In genomic region chr4:106100211-106101025, GRCm38 (mm10) we compare ENCODE assay signal across 12 mouse cellular contexts.
DNase-seq lines count a peak whose midpoint lies in the region; ATAC-seq lines count a peak whose summit lies in the region.
"Had no signal": no experiment of that assay in that cellular context is flagged by ENCODE, and none has a peak within 500 bp of the region (broad histone marks: within the 10 kb centered on the region; RNA-seq: fewer than 3 reads in every experiment).

No protein-coding gene starts in this region.

- ATAC-seq in hindbrain, embryonic 12.5 days (ENCODE audit: low FRiP score): no peak
- ATAC-seq in hindbrain, embryonic 11.5 days (ENCODE audit: low FRiP score): no peak
- no peak for ATAC-seq in embryonic facial prominence, embryonic 12.5 days (ENCODE audit: insufficient number of reproducible peaks, insufficient read depth, low FRiP score, low TSS enrichment)
- ATAC-seq in limb, embryonic 13.5 days (ENCODE audit: low FRiP score, low read depth): no peak
- ATAC-seq: intestine, embryonic 15.5 days had no signal

- peaks cover 45% of the 10 kb centered on the region for H3K4me1 ChIP-seq in hindbrain, embryonic 12.5 days
- H3K4me1 ChIP-seq in hindbrain, embryonic 11.5 days (replicated peaks; ENCODE audit: control insufficient read depth, insufficient read depth, low read length): 0 out of 2 replicates have a peak, but pooled peaks cover 7% of the 10 kb centered on the region
- H3K4me1 ChIP-seq in embryonic facial prominence, embryonic 12.5 days: peaks cover 54% of the 10 kb centered on the region
- peaks cover 67% of the 10 kb centered on the region for H3K4me1 ChIP-seq in limb, embryonic 13.5 days
- H3K4me1 ChIP-seq: intestine, embryonic 15.5 days had no signal

- H3K9ac ChIP-seq in hindbrain, embryonic 12.5 days: no peak overlapping the region
- H3K9ac ChIP-seq in hindbrain, embryonic 11.5 days (ENCODE audit: low read depth, low read length): no peak overlapping the region
- no peak overlapping the region for H3K9ac ChIP-seq in embryonic facial prominence, embryonic 12.5 days
- H3K9ac ChIP-seq in limb, embryonic 13.5 days: no peak overlapping the region
- H3K9ac ChIP-seq: intestine, embryonic 15.5 days had no signal

- peaks cover 3% of the 10 kb centered on the region; the same call in 1 of the 2 replicates for H3K27me3 ChIP-seq in hindbrain, embryonic 12.5 days
- no peaks in the 10 kb centered on the region for H3K27me3 ChIP-seq in hindbrain, embryonic 11.5 days (ENCODE audit: control insufficient read depth, insufficient read depth, low read length)
- no peaks in the 10 kb centered on the region for H3K27me3 ChIP-seq in embryonic facial prominence, embryonic 12.5 days
- no peaks in the 10 kb centered on the region for H3K27me3 ChIP-seq in limb, embryonic 13.5 days
- H3K27me3 ChIP-seq: intestine, embryonic 15.5 days had no signal

- no peak overlapping the region for H3K4me3 ChIP-seq in hindbrain, embryonic 12.5 days
- no peak overlapping the region for H3K4me3 ChIP-seq in hindbrain, embryonic 11.5 days (ENCODE audit: low read depth, low read length)
- no peak overlapping the region for H3K4me3 ChIP-seq in embryonic facial prominence, embryonic 12.5 days
- no peak overlapping the region for H3K4me3 ChIP-seq in limb, embryonic 13.5 days
- H3K4me3 ChIP-seq: intestine, embryonic 15.5 days; myocyte had no signal

- DNase-seq in adrenal gland, postnatal 14 days: peak; percentile 36
- DNase-seq in adrenal gland, postnatal 4 days (ENCODE audit: low spot score in 2 of 2): no peak
- no peak for DNase-seq in hindbrain, embryonic 11.5 days (ENCODE audit: low spot score)
- DNase-seq in left cerebral cortex, adult 18-20 months (ENCODE audit: low spot score in 2 of 2): no peak
- no peak for DNase-seq in right cerebral cortex, postnatal 14 days
- DNase-seq: adrenal gland, postnatal 25 days; lung, postnatal 4 days had no signal

- peak overlapping the region; percentile 13; the same call in 1 of the 2 replicates for H3K27ac ChIP-seq in hindbrain, embryonic 12.5 days
- no peak overlapping the region for H3K27ac ChIP-seq in hindbrain, embryonic 11.5 days (ENCODE audit: low read depth, low read length)
- peak overlapping the region; percentile 30; the same call in 1 of the 2 replicates for H3K27ac ChIP-seq in embryonic facial prominence, embryonic 12.5 days
- peak overlapping the region; percentile 81; the same call in 1 of the 2 replicates for H3K27ac ChIP-seq in limb, embryonic 13.5 days
- H3K27ac ChIP-seq: intestine, embryonic 15.5 days had no signal

- no peaks in the 10 kb centered on the region for H3K9me3 ChIP-seq in hindbrain, embryonic 12.5 days (replicated peaks)
- no peaks in the 10 kb centered on the region for H3K9me3 ChIP-seq in hindbrain, embryonic 11.5 days (ENCODE audit: control insufficient read depth, low read length)
- H3K9me3 ChIP-seq in embryonic facial prominence, embryonic 12.5 days: no peaks in the 10 kb centered on the region
- peaks cover 5% of the 10 kb centered on the region for H3K9me3 ChIP-seq in limb, embryonic 13.5 days
- H3K9me3 ChIP-seq: intestine, embryonic 15.5 days had no signal

- WGBS in hindbrain, embryonic 12.5 days: 40% methylated on average over 11 of the region's 11 CpGs
- 55% methylated on average over 11 of the region's 11 CpGs for WGBS in hindbrain, embryonic 11.5 days
- 38% methylated on average over 11 of the region's 11 CpGs for WGBS in embryonic facial prominence, embryonic 12.5 days
- WGBS in limb, embryonic 13.5 days: 21% methylated on average over 11 of the region's 11 CpGs

- H3K36me3 ChIP-seq in hindbrain, embryonic 12.5 days: no peaks in the 10 kb centered on the region
- no peaks in the 10 kb centered on the region for H3K36me3 ChIP-seq in hindbrain, embryonic 11.5 days (ENCODE audit: control insufficient read depth, insufficient read depth, low read length)
- no peaks in the 10 kb centered on the region for H3K36me3 ChIP-seq in embryonic facial prominence, embryonic 12.5 days
- no peaks in the 10 kb centered on the region for H3K36me3 ChIP-seq in limb, embryonic 13.5 days
- H3K36me3 ChIP-seq: intestine, embryonic 15.5 days had no signal

- H3K4me2 ChIP-seq in hindbrain, embryonic 12.5 days (replicated peaks): no peak overlapping the region
- no peak overlapping the region for H3K4me2 ChIP-seq in hindbrain, embryonic 11.5 days (replicated peaks; ENCODE audit: low read depth, low read length)
- H3K4me2 ChIP-seq in embryonic facial prominence, embryonic 12.5 days (replicated peaks): no peak overlapping the region
- H3K4me2 ChIP-seq in limb, embryonic 13.5 days (replicated peaks): no peak overlapping the region
- H3K4me2 ChIP-seq: intestine, embryonic 15.5 days had no signal
